In genomic region chr19:53181003-53181861, GRCm38 (mm10) we compare ENCODE assay signal across 8 mouse cellular contexts. TPM values are rescaled to one million over a fixed set of nuclear protein-coding genes. Genes with fewer than 3 reads are reported as not detected.
A peak's percentile ranks its signal among the peaks of the same experiment; 100 is the strongest.
DNase-seq lines count a peak whose midpoint lies in the region; ATAC-seq and TF ChIP-seq lines count a peak whose summit lies in the region.

No protein-coding gene starts in this region.

- H3K4me2 ChIP-seq in liver, embryonic 15.5 days = no peak overlapping the region
- no peak overlapping the region for H3K4me2 ChIP-seq in liver, embryonic 11.5 days
- H3K4me2 ChIP-seq in midbrain, embryonic 12.5 days (replicated peaks) = no peak overlapping the region

- no peak for ATAC-seq in liver, embryonic 15.5 days (ENCODE audit: insufficient read depth)
- ATAC-seq in liver, embryonic 11.5 days (replicated peaks; ENCODE audit: low FRiP score) = no peak
- no peak for ATAC-seq in midbrain, embryonic 12.5 days (ENCODE audit: low FRiP score, low read depth)

- H3K9me3 ChIP-seq in liver, embryonic 15.5 days (replicated peaks) = no peaks in the 10 kb centered on the region
- H3K9me3 ChIP-seq in liver, embryonic 11.5 days (ENCODE audit: control insufficient read depth, low read length) = no peaks in the 10 kb centered on the region
- no peaks in the 10 kb centered on the region for H3K9me3 ChIP-seq in midbrain, embryonic 12.5 days

- 68% methylated on average over 19 of the region's 19 CpGs for WGBS in liver, embryonic 15.5 days (ENCODE audit: insufficient replicate concordance)
- 82% methylated on average over 19 of the region's 19 CpGs for whole genome bisulfite sequencing in liver, embryonic 11.5 days
- WGBS in kidney, adult 2 months = 26% methylated on average over 19 of the region's 19 CpGs
- 70% methylated on average over 19 of the region's 19 CpGs for WGBS in midbrain, embryonic 12.5 days

- H3K27me3 ChIP-seq in liver, embryonic 15.5 days = peaks cover 27% of the 10 kb centered on the region; the same call in 1 of the 2 replicates
- H3K27me3 ChIP-seq in liver, embryonic 11.5 days (replicated peaks; ENCODE audit: control insufficient read depth, insufficient read depth, low read length) = no peaks in the 10 kb centered on the region
- H3K27me3 ChIP-seq in kidney, adult 2 months (replicated peaks; ENCODE audit: control insufficient read depth, insufficient read depth, low read length) = no peaks in the 10 kb centered on the region
- no peaks in the 10 kb centered on the region for H3K27me3 ChIP-seq in midbrain, embryonic 12.5 days

- no peak overlapping the region for H3K4me3 ChIP-seq in liver, embryonic 15.5 days (replicated peaks)
- no peak overlapping the region for H3K4me3 ChIP-seq in liver, embryonic 11.5 days (ENCODE audit: low read depth, low read length)
- H3K4me3 ChIP-seq in kidney, adult 2 months (ENCODE audit: insufficient read depth, low read depth, low read length) = no peak overlapping the region
- H3K4me3 ChIP-seq in midbrain, embryonic 12.5 days = no peak overlapping the region

- TF ChIP-seq POLR2A in kidney, adult 2 months (IDR thresholded peaks at IDR 0.05; ENCODE audit: low read depth, low read length) = no peak

- peaks cover 48% of the 10 kb centered on the region for H3K4me1 ChIP-seq in liver, embryonic 15.5 days (replicated peaks)
- H3K4me1 ChIP-seq in liver, embryonic 11.5 days (replicated peaks; ENCODE audit: control insufficient read depth, insufficient read depth, low read length) = peaks cover 44% of the 10 kb centered on the region
- H3K4me1 ChIP-seq in kidney, adult 2 months (ENCODE audit: control insufficient read depth, insufficient read depth, low read length) = peaks cover 24% of the 10 kb centered on the region
- H3K4me1 ChIP-seq in midbrain, embryonic 12.5 days = peaks cover 8% of the 10 kb centered on the region; the same call in 1 of the 2 replicates

- no peak for DNase-seq in liver, embryonic 11.5 days (ENCODE audit: low spot score)
- DNase-seq in heart, adult 11 months = peak; percentile 99
- peak; percentile 81 for DNase-seq in kidney, adult 2 months
- no peak for DNase-seq in retina, embryonic 14.5 days (ENCODE audit: low spot score)
- DNase-seq in testis, postnatal 14 days (ENCODE audit: low spot score) = no peak
- DNase-seq in frontal cortex, postnatal 10 days (ENCODE audit: low spot score in 2 of 2) = no peak

- no peak overlapping the region for H3K9ac ChIP-seq in liver, embryonic 15.5 days
- no peak overlapping the region for H3K9ac ChIP-seq in liver, embryonic 11.5 days (ENCODE audit: low read depth, low read length)
- H3K9ac ChIP-seq in midbrain, embryonic 12.5 days (replicated peaks) = no peak overlapping the region

- no peaks in the 10 kb centered on the region for H3K36me3 ChIP-seq in liver, embryonic 15.5 days (replicated peaks)
- no peaks in the 10 kb centered on the region for H3K36me3 ChIP-seq in liver, embryonic 11.5 days (ENCODE audit: control insufficient read depth, insufficient read depth, low read length)
- H3K36me3 ChIP-seq in kidney, adult 2 months (ENCODE audit: control insufficient read depth, insufficient read depth, low read length) = no peaks in the 10 kb centered on the region
- H3K36me3 ChIP-seq in midbrain, embryonic 12.5 days = no peaks in the 10 kb centered on the region

- TF ChIP-seq CTCF in kidney, adult 2 months (conservative IDR thresholded peaks at IDR 0.05; ENCODE audit: insufficient read depth, insufficient read length, low read depth, low read length) = no peak

- H3K27ac ChIP-seq in liver, embryonic 15.5 days (replicated peaks) = 0 out of 2 replicates have a peak overlapping the region, but pooled peaks have one; percentile 7
- H3K27ac ChIP-seq in liver, embryonic 11.5 days (ENCODE audit: low read depth, low read length) = no peak overlapping the region
- peak overlapping the region; percentile 73 for H3K27ac ChIP-seq in kidney, adult 2 months (ENCODE audit: insufficient read depth, low read depth, low read length)
- 0 out of 2 replicates have a peak overlapping the region, but pooled peaks have one; percentile 15 for H3K27ac ChIP-seq in midbrain, embryonic 12.5 days (replicated peaks)

RNA-seq across cellular contexts. Expression of gene Add3, which starts 41.0 kb away (rescaled TPM):
- 26.2 and 28.3 TPM in 2 replicates for polyA plus RNA-seq in liver, embryonic 15.5 days (2015; fragmentation: Nextera tagmentation; extraction: Ambion mirVana)
- 65.0 and 69.0 TPM in 2 replicates for polyA plus RNA-seq in liver, embryonic 11.5 days (2014; fragmentation: Nextera tagmentation; extraction: Ambion mirVana)
- polyA plus RNA-seq in kidney, adult 2 months (2012; rRNA removed) = 52.9 and 61.6 TPM in 2 replicates
- 45.6 and 47.5 TPM in 2 replicates for polyA plus RNA-seq in midbrain, embryonic 12.5 days (2016; fragmentation: Nextera tagmentation; extraction: Ambion mirVana)

Comparison
In these comparisons a context has a peak if more than half of its experiments do, and no peak if none do; other contexts are left out.
1. DNase-seq: peak in heart, adult 11 months (single experiment) and kidney, adult 2 months (single experiment); none in liver, embryonic 11.5 days (single experiment), retina, embryonic 14.5 days (single experiment), testis, postnatal 14 days (single experiment) and frontal cortex, postnatal 10 days (0 of 2).